Mouse (Mus musculus) T-helper 2 cell (primary cell): ENCODE data around the gene Gm9268.
"Not testable (repeated sequence)": the region's sequence is repeated elsewhere in the genome, so short reads cannot be mapped to it uniquely, and the experiment has no call there.

ENCODE experiments used
- in situ Hi-C: fragments of 300-600 bp; cut with MboI, MseI; formaldehyde crosslinking; loops from one replicate; pipeline ENCODE4 v1.15.1; 2025; ENCODE audit warnings: high pct_unique_total_duplicates

The Gm9268 gene

GRCm38 (mm10) chr7:43018465-43018864, at the start of gene Gm9268:
Gm9268 (plus strand) TSS chr7:43018765.
- in situ Hi-C loops = not testable (repeated sequence)

- in situ Hi-C loops = no loop called here
Observed at GRCm38 (mm10) chr7:42980098-42980497, 38.5 kb upstream of the Gm9268 start.

GRCm38 (mm10) chr7:42980739-42981138, 37.8 kb upstream of the Gm9268 start:
- in situ Hi-C loops = no loop called here

GRCm38 (mm10) chr7:43077831-43078230, 59.3 kb downstream of the Gm9268 start:
- in situ Hi-C loops = no loop called here
